Mouse (Mus musculus) layer of hippocampus, adult 18-20 months (tissue): ENCODE measurements at regions not wholly inside any gene's neighbourhood (a gene's known extent, or its start where the extent isn't known, plus 50 kb on each side); places are given as distances from the start of the nearest gene placed in this dataset.
"Not testable (repeated sequence)": the region's sequence is repeated elsewhere in the genome, so short reads cannot be mapped to it uniquely, and the experiment has no call there.

Experiments
- DNase-seq, 2 experiments: peaks; one replicate each; pipeline ENCODE4 v3.0.0; 2022; ENCODE audit warnings: low spot score in 2 of 2

DNA sequence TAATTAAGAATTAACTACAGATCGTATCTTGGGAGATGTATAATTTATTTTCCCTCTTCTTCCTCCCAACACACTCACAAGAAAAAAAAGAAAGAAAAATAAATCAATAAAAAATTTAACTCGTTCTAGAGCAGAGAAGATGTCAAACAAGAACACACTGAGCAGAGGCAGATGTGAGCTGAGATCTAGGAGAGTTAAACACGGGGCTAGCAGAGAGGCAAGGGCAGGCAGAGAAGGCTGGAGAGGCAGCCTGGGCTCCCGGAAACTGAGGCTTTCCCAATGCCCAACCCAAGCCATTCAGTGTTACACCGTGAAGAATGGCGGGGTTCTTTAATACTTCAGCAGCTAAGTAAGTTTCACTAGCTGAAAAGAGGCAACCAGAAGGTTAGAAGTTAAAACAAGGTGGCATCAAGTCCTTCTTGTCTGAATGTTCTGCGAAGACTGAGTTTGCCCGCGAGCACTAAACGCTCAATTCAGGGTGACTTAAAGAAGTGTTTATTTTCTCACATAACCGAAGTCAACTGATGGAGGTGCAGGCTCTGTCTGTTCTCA lies 382.7 kb upstream of the Zfp703 start:
- no peak for DNase-seq

DNA sequence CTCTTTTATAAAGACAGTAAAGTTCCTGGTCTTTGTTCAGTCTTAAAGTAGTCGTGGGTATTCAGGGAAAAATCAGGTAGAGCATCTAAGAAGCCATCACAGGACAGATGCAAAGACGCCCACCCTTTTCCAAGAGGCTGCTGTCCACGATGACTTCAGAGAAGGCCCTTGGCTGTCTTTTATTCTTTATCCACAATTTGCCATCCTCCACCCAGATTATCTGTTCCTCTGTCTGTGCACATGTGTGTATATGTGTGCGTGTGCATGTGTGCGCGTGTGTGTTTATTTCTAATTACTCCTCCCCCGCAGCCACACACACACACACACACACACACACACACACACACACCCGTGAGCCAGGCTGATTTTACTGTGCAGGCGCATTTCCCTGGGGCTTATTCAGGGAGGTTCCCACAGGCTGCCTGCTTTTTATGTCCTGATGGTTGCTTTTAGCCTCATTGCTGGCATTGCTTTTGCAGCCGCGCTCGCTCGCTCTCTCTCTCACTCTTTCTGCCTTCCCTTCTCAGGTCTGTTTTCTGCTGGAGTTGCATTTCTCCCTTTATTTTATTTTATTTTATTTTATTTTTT lies 381.6 kb upstream of the Zfp703 start:
- DNase-seq = peak in 1 of 2 experiments; percentile 3

DNA sequence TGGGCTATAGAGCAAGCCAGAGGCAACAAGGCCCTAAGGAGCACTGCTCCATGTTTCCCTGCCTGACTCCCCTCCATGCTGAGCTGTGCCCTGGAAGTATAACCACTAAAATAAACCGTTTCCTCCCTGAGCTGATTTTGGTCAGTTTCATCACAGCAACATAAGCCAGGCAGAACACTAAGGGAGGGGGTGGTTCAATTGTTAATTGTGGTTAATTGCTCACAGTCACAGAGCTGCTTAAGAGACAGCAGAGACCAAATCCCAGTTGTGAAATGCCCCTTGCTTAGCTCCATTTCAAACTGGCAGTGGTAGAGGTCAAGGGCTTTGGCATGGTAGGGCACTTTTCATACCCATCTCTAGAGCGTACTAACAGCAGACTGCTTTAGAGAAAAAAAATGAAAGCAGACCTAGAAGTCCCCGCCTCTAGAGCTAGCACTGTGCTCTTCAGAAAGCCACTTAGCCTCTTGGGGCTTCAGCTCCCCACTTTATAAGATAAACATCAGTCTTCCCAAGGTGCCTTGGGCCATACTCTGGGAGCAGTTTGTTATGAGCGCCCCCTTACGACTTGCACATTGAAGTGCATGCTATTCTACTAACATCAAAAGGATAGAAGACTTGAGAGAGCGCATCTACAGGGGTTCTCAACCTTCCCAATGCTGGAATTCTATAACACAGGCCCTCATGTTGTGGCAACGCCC lies 380.3 kb upstream of the Zfp703 start:
- DNase-seq = no peak

DNA sequence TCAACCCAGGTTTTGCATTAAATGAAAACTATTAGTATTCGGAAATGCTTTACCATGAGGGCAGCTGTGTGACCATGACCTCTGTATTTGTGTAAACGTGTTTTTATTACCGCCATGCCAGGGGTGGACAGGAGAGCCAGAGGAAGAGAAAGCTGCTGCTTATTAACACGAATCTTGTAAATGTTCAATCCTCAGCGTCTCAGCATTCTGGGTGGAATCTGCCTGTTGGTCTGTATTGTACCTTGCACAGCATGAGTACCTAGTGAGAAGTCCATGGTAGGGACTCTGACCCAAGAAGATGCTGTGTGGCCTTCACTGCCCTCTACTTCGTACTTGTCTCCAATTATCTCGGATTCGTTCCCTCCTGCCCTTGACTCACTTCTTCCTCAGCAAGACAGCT lies 378.6 kb upstream of the Zfp703 start:
- DNase-seq = no peak

DNA sequence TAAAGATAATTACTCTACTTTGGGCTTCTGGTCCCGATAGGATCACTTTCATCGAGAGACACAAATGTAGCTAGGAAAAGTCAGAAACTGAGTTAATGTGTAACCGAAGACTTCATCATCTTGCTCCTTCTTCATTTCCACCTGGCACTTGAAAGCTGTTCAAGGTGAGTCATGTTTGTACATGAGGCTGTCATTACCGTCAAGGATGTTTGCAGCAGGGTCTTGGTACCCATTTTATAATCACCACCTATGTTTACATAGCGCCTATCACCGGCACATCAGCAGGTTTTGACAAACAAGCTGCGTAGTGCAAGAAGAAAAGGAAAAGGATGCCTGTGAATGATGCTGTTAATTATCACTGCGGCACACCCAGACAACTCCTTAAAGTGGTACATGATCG lies 377.0 kb upstream of the Zfp703 start:
- DNase-seq = no peak

DNA sequence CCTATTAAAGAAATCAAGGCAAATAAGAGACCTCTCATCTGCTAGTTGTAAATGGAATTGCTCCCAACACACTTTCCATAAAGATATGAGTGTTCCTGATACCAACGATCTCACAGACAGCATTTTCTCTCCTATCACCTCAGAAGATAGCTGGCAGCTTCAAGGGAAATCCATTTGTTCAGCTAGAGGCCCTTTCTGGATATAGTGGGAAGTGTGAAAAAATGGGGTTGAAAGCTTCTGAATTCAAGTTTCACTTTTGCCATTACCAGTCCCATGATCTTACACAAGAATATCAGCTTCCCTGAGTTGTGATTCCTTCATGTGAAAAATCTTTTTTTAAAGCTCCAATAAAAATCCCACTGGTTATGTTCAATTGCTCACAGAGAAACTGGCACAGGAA lies 369.1 kb upstream of the Zfp703 start:
- no peak for DNase-seq

DNA sequence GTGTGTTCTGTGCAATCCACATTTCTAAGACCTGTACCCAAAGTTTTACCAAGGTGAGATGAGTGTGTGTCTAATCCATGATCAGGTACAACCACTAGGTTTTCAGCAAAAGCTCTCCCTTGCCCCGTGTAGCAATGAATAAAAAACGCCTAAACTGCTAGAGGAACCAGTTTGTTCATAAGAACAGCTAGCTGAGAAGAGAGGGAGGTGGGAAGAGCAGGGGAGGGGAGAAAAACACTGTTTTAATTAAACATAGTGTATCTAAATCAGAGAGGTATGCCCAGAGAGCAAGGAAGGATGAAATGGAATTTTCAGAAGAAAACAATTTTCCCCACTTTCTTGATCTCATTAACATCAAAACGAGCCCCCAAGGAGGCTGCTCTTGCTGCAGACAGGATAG lies 368.5 kb upstream of the Zfp703 start:
- no peak for DNase-seq

DNA sequence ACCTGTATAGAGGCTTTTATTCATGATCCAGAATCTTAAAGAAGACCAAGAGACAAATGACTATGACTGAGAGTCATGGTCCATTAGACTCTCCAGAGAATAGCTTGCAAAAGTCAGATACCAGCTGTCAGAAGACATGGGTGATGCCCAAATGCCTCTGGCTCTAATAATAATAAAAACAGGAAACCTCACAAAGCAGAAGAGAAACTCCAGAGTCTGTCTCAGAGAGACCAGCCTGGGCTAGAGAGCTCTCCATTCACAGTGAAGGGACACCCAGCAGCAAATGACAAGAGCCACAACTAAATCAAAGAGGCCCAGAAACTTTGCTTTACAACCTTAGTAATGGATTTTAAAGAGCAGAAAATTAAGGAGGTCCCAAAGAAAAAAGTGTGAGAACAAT lies 365.0 kb upstream of the Zfp703 start:
- no peak for DNase-seq

DNA sequence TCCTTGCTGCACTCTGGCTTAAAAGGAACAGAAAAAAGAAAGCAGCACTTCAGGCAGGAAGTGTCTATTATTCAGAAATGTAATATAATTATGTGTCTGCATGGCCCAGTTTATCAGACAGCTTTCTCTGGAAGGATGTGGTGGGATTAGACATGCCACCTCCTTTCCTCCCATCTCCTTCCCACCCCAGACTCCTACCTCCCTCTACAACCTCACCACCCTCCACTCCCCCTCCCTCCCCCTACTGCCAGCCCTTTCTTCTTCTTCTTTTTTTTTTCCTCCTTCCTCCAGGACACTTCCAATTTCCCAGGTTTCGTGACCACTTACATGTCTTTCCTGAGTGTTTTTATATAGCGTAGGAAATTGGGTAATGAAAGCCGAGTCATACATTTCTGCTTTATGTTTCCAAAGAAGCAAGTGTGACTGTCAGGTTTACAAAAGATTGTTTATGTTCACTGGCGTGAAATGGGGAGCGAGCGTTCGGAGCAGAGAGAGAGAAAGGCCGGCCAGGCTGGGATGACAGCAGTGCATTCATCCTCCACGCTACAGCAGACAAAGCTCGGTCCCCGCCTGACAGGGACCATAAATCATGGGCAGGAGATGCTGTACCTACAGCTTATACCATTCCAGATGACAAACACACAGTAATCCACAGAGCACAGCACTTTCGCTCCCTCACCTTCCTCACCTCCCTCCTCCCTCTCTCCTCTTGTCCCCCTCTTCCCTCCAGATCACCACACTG lies 354.6 kb upstream of the Zfp703 start:
- no peak for DNase-seq

DNA sequence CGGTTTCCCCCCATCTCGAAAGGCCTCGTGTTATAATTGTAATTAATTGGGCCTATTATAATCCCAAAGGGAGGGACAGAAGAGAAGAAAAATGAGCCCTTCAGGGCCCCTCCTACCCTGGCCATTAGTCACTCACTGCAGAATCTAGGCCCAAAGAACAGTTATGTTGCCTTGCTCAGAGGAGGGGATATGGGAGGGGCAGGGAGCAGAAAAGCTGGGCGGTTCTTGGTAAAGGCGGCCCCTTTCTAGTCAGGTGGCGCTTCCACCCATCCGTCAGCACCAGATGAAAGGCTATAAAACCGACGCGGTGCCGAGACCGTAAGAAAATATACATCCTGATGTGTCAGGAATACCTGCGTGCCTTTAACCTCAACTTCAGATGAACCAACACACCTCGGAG lies 350.9 kb upstream of the Zfp703 start:
- DNase-seq = no peak

DNA sequence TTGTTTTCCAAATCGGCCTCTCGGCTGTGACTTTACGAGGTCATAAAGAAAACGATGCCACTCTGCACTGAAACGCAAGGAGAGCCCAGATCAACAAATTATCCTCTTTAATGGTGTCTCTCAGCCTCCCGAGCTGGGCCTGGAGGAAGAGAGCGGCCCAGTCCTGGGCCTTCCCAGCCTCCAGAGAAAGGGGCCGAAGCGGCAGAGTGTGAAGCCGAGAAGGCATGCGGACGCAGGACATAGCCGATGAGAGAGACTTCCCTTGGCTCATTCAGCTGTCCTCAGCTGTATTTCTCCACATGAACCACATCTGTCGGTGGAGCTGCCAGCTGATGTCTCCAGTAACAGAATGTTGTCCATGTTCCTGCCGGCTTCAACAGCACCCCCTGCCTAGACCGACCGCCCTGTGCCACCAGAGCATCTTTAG lies 350.5 kb upstream of the Zfp703 start:
- no peak for DNase-seq

DNA sequence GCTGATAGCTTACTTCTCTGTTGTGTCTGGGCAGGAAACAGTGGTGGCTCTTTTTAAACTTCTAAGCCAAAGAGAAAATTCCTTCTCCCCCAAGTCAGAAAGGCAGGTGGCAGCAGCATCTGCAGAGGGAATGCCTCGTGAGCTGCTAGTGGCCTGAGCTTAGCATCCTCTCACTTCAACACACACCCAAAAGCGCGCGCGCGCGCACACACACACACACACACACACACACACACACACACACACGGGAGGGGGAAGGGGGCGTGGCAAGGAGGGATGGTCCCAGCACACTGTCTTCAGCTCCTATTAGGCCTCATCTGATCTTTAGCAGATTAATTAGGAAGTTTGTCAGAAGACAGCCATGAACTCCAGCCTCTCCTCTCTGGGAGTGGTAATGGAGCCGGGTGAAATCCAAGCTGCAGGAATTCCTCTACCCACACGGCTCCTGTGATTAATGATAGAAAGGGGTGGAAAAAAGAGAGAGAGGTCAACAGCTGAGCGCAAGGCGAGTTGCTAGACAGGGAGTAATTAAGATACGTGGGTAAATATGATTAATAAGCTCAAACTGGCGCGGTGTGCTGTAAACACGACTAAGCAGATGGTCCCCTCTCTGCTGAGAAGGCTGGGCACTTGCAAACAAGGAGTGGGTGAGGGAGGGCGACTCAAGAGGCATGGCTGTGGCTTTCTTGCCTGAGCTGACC lies 349.8 kb upstream of the Zfp703 start:
- DNase-seq = no peak

DNA sequence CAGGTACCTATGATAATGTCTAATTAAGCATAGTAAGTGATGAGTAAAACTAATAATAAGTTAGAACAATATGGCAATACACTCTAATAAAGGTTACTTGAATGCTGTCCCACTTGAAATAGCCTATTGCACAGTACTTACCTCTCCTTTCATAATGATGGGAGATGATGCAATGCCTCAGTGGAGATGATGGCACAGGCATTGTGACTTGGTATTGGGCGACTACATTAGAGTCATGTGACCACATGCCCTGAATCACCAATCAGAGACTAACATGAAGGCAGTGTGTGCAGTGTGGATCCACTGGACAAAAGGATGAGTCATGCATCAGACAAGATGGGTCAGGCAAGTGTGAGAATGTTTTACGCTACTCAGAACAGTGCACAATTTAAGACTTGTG lies 346.6 kb upstream of the Zfp703 start:
- DNase-seq = no peak

DNA sequence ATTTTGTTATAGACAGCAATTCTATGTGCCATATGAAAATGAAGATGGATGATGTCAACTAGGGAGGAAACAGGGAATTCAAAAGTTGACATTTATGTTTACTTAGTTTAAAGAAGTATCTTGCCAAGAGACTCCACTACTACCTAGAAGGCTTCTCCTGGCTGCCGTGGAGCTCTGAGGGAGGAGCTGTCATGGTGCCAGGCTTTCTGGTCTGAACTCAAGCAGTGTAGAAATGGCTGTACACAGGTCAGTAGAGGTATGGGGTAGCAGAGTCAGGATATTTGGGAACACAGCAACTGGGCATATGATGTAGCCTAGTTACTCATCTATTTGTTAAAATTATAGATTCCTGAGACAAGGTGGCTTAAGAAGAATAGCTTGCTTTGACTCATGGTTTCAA lies 341.4 kb upstream of the Zfp703 start:
- DNase-seq = no peak

DNA sequence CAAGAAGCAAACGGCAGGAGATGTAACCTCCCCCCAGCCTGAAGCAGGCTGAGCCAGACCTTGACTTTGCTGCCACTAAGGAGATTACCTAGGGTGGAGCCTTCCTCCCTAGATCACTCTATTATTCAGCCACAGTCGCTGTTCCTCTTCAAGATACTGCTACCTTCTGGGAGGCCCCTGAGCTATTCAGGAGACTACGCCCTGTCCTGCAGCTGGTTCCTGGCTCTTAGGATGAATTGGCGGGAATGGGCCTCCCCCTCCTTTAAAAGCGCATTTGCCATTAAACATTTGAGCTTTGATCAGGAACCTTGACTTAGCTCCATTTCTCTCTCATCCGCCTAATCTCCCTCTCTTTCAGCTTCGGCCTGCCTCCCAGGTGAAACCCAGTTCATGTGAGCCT lies 331.8 kb upstream of the Zfp703 start:
- DNase-seq = not testable (repeated sequence)

DNA sequence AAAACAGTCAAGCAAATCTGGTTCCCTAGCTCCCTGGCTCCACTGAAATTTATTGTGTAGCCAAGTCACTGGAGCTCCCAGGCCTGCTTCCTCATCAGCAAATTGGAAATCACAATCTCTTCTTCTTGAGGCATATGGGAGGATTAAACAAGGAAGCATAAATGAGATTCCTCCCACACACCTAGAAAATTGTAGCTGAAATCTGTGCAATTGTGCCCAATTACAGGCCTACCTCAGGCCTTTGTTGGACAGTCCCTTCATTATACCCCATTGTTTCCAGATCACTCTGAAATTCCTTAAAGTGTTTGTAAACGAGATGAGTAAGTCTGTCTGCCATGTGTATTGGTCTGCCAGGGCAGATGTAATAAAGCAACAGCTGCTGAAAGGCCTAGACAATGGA lies 326.8 kb upstream of the Zfp703 start:
- DNase-seq = peak; percentile 6 to 38

DNA sequence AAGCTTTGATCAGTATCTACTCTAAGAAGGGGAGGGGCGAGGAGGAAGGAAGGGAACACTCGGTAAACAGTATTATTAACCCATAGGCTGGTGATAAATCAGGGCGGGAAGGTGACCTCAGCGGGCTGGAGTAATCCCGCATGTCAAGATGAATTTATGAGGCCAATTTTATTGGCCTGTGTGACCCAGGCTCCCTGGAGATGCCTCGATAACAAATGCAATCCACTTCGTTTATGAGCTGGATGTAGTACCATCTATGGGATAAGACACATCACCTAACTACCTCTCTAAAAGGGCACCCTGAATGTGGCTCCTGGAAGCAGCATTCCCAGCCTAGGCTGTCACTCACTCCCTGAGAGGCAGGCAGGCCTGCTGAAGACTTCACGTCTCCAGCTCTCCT lies 321.2 kb upstream of the Zfp703 start:
- DNase-seq = no peak

DNA sequence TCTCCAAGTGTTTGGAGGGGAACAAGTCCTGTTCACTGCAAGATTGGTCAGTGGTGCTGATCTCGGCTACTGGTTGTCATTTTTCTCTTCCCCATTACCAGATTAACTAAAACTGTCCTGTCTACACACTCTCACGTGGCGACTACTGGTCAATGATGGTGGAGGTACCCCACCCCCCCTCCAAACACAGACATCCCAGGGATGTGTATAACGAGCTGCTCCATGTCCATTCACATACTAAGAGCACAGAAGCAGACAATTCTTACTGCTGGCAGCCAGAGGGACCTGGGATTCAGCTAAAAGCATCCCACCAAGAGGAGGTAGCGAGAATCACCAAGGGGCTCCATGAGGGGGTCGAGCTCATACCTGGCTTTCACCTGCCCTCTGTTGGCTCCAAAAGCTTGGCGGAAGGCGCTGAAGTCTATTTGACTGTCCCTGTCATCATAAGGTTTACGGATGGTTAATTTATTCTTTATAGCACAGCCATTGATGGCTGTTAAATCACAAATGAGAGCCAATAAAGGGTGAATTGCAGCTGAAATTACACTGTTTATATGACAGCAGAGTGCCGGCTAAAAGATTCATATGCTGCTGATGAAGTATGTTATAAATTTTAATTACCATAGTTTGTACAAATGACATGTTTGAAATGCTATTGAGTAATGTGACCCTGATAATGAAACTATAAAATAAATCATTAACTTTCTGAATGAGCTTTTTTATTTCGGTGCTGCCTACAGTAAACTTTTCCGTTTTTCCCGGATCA lies 320.6 kb upstream of the Zfp703 start:
- DNase-seq = no peak

DNA sequence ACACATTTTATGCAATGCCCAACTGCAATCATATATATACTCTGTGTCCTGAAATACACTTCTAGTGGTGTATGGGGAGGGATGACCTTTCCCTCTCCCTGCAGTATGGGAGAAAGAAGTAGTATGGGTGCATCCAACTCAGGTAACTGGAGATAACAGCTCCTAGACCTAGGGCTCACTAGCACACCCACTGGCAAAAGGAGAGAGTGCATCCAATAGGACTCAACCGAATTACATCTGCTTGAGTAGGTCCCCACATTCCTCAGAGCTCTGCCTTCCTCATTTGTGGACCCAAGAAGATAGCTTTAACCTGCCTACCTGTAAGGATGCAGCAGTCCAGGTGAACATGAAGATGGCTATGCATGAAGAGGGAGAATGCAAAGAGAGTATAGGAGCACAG lies 317.7 kb upstream of the Zfp703 start:
- DNase-seq = peak in 1 of 2 experiments; percentile 16

DNA sequence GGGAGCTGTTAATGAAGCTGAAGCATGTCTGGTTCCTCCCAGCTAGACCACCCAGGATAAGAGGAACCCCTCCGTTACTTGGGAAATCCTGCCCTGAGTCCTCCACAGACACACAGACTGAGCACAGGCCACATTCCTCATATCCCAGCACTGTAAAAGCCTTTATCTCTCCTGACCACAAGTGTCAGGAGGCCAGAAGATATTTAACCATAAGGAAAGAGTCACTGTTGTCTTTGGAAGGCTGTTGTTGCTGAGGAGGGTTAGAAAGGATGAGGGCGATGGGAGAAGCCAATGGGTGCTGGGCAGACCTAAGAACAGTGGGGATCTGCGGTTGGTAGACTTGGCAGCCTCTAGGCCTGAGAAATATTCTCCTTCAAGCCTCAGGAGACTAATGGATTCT lies 307.6 kb upstream of the Zfp703 start:
- DNase-seq = no peak
